Mouse (Mus musculus) midbrain, embryonic 15.5 days (tissue): ENCODE measurements at regions not wholly inside any gene's neighbourhood (a gene's known extent, or its start where the extent isn't known, plus 50 kb on each side); places are given as distances from the start of the nearest gene placed in this dataset.
A peak's percentile ranks its signal among the peaks of the same experiment; 100 is the strongest.

ENCODE experiments used
- ATAC-seq: fragments of 200-750 bp; cut with Nextera tagmentation; replicated peaks from 2 replicates; pipeline ENCODE4 v1.8.0; 2017; ENCODE audit warnings: moderate TSS enrichment
- H3K27ac ChIP-seq: fragments of 300-500 bp; sonication (generic); 2 replicates; pipeline ENCODE4 v1.5.1; 2015; ENCODE audit warnings: mild to moderate bottlenecking, inconsistent platforms
- H3K27me3 ChIP-seq: fragments of 300-500 bp; sonication (generic); replicated peaks from 2 replicates; pipeline ENCODE4 v1.6.1; 2015; ENCODE audit warnings: inconsistent platforms
- H3K36me3 ChIP-seq: fragments of 300-500 bp; sonication (generic); replicated peaks from 2 replicates; pipeline ENCODE4 v1.6.1; 2015; ENCODE audit warnings: inconsistent platforms
- H3K4me1 ChIP-seq: fragments of 300-500 bp; sonication (generic); 2 replicates; pipeline ENCODE4 v1.6.1; 2015; ENCODE audit warnings: inconsistent platforms
- H3K4me2 ChIP-seq: fragments of 300-500 bp; sonication (generic); 2 replicates; pipeline ENCODE4 v1.6.1; 2015; ENCODE audit warnings: inconsistent platforms, mild to moderate bottlenecking, moderate library complexity
- H3K4me3 ChIP-seq: fragments of 300-500 bp; sonication (generic); 2 replicates; pipeline ENCODE4 v1.5.1; 2015; ENCODE audit warnings: mild to moderate bottlenecking, inconsistent platforms
- H3K9ac ChIP-seq: fragments of 300-500 bp; sonication (generic); 2 replicates; pipeline ENCODE4 v1.6.1; 2015; ENCODE audit warnings: mild to moderate bottlenecking, inconsistent platforms
- H3K9me3 ChIP-seq: fragments of 300-500 bp; sonication (generic); 2 replicates; pipeline ENCODE4 v1.6.1; 2016; ENCODE audit warnings: inconsistent platforms
- WGBS: fragments of 180-500 bp; shearing (Covaris S2); methylation state at CpG from one replicate; pipeline ENCODE4 v1.1.7; 2015; ENCODE audit warnings: mixed read lengths; 5-methylcytosine and 5-hydroxymethylcytosine counted together

GRCm38 (mm10) chr10:10046318-10046717 is 145.4 kb upstream of the Stxbp5 start:
- Histone ChIP-seq H3K9ac (no peak overlapping the region), H3K27ac (peak overlapping the region; percentile 32; the same call in 1 of the 2 replicates), H3K4me3 (no peak overlapping the region), H3K27me3 (no peaks in the 10 kb centered on the region), H3K36me3 (no peaks in the 10 kb centered on the region), H3K4me1 (no peaks in the 10 kb centered on the region), H3K9me3 (no peaks in the 10 kb centered on the region), H3K4me2 (no peak overlapping the region)
- ATAC-seq = peak; percentile 69

DNA sequence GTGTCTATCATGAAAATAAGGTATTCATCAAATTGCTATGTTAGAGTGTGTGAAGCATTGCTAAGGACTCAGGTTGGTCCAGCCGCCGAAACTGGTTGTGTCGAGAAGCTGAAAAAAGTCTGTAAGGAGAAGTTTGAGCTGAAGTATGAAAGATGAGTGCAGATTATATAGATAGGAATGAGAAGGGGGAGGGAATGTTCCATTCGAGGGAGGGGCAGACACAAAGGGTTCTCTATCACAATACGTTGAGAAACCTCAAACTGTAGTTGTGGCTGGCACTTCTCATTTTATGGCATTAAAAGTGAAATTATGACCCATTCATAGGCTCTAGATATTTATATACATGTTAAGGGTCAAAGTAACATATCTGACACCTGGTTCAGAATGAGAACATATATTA is 108.4 kb upstream of the Stxbp5 start:
- no peak for ATAC-seq
- no peak overlapping the region for H3K4me3 ChIP-seq
- no peak overlapping the region for H3K4me2 ChIP-seq
- no peaks in the 10 kb centered on the region for H3K4me1 ChIP-seq
- no peaks in the 10 kb centered on the region for H3K27me3 ChIP-seq
- H3K36me3 ChIP-seq = no peaks in the 10 kb centered on the region
- H3K9ac ChIP-seq = no peak overlapping the region
- H3K27ac ChIP-seq = no peak overlapping the region
- H3K9me3 ChIP-seq = no peaks in the 10 kb centered on the region
- WGBS = 96% methylated on average over 5 of the region's 5 CpGs

DNA sequence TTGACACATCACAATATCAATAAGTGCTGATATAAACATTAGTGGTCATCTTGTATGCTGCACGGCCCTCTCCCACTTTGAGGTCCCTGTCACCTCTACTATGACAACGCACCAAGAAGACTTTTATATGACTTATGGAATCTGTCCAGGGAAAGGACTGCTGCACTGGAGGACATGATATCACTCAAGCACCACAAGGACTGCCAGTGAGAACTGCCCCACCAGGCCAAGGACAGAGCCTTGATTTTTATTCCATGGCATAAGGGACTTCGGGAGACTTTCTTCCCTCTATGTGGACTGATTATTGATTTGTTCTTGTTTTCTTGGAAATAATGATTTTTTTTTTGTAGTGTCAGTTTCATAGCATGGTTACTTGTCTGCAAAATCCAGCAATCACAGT is 97.7 kb upstream of the Stxbp5 start:
- H3K4me1 ChIP-seq = no peaks in the 10 kb centered on the region
- H3K27me3 ChIP-seq = no peaks in the 10 kb centered on the region
- WGBS = 93% methylated on average over 3 of the region's 3 CpGs
- no peak overlapping the region for H3K27ac ChIP-seq
- no peaks in the 10 kb centered on the region for H3K9me3 ChIP-seq
- no peak overlapping the region for H3K4me2 ChIP-seq
- ATAC-seq = no peak
- no peak overlapping the region for H3K4me3 ChIP-seq
- no peaks in the 10 kb centered on the region for H3K36me3 ChIP-seq
- H3K9ac ChIP-seq = no peak overlapping the region

DNA sequence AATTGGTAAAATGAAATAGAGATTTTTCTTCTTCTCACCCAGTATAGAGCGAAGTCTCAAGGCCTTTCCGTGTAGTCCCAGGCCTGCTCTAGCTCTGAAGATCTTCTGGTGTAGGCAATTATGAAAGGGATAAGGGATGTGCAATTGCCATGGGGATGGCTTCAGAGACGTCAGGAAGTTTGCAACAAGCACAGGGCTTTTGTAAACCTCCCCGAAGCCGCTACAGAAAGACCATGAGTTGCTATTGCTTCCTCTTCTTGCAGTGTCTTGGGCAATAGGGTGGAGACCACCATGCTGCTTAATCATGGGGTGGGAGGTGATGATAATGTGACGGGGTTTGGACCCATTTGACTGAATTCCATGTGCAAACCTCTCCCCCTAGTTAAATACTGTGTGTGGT is 95.3 kb upstream of the Stxbp5 start:
- Histone ChIP-seq H3K4me2 (no peak overlapping the region), H3K27me3 (no peaks in the 10 kb centered on the region), H3K9me3 (no peaks in the 10 kb centered on the region), H3K4me1 (no peaks in the 10 kb centered on the region), H3K9ac (no peak overlapping the region), H3K27ac (no peak overlapping the region), H3K36me3 (no peaks in the 10 kb centered on the region), H3K4me3 (no peak overlapping the region)
- ATAC-seq = no peak
- 83% methylated on average over 6 of the region's 6 CpGs for WGBS

- no peak overlapping the region for H3K9ac ChIP-seq
- H3K4me3 ChIP-seq = no peak overlapping the region
- H3K4me1 ChIP-seq = no peaks in the 10 kb centered on the region
- no peaks in the 10 kb centered on the region for H3K9me3 ChIP-seq
- ATAC-seq = no peak
- WGBS = 50% methylated on average over 2 of the region's 2 CpGs
- H3K27ac ChIP-seq = no peak overlapping the region
- H3K36me3 ChIP-seq = no peaks in the 10 kb centered on the region
- H3K4me2 ChIP-seq = no peak overlapping the region
- H3K27me3 ChIP-seq = no peaks in the 10 kb centered on the region
Measured at GRCm38 (mm10) chr10:9992798-9993197, 91.9 kb upstream of the Stxbp5 start.

GRCm38 (mm10) chr10:9985407-9985806 is 84.5 kb upstream of the Stxbp5 start:
- Histone ChIP-seq H3K4me1 (no peaks in the 10 kb centered on the region), H3K36me3 (no peaks in the 10 kb centered on the region), H3K27me3 (no peaks in the 10 kb centered on the region), H3K9me3 (no peaks in the 10 kb centered on the region), H3K4me2 (no peak overlapping the region), H3K27ac (no peak overlapping the region), H3K9ac (no peak overlapping the region), H3K4me3 (no peak overlapping the region)
- 88% methylated on average over 5 of the region's 5 CpGs for WGBS
- no peak for ATAC-seq

DNA sequence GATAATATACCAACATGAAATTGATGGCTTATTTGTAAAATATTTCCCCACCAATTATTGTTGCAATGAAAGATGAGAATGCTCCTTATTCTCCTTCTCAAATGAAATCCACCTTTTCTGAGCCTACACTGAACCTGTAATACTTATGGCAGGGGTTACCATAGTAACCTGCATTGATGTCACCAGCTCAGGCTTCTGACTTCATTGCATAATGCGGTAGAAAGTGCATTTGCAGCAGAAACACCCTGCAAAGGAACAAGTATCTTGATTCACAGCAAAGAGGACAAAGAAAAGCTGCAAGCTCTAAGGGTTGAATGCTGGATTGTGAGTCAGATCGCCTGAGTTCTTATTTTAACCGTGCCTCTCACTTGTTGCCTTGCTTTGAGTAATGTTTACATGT is 75.5 kb upstream of the Stxbp5 start:
- peak overlapping the region; percentile 68; the same call in 1 of the 2 replicates for H3K27ac ChIP-seq
- 8% methylated on average over 3 of the region's 3 CpGs for WGBS
- peak overlapping the region; percentile 43 for H3K4me2 ChIP-seq
- H3K9ac ChIP-seq = 0 out of 2 replicates have a peak overlapping the region, but pooled peaks have one; percentile 19
- H3K36me3 ChIP-seq = no peaks in the 10 kb centered on the region
- no peaks in the 10 kb centered on the region for H3K9me3 ChIP-seq
- no peaks in the 10 kb centered on the region for H3K27me3 ChIP-seq
- ATAC-seq = peak; percentile 97
- peak overlapping the region; percentile 21 for H3K4me3 ChIP-seq
- H3K4me1 ChIP-seq = peaks cover 3% of the 10 kb centered on the region; the same call in 1 of the 2 replicates
